ENCODE assay signal across 9 mouse cellular contexts in the genomic region with DNA sequence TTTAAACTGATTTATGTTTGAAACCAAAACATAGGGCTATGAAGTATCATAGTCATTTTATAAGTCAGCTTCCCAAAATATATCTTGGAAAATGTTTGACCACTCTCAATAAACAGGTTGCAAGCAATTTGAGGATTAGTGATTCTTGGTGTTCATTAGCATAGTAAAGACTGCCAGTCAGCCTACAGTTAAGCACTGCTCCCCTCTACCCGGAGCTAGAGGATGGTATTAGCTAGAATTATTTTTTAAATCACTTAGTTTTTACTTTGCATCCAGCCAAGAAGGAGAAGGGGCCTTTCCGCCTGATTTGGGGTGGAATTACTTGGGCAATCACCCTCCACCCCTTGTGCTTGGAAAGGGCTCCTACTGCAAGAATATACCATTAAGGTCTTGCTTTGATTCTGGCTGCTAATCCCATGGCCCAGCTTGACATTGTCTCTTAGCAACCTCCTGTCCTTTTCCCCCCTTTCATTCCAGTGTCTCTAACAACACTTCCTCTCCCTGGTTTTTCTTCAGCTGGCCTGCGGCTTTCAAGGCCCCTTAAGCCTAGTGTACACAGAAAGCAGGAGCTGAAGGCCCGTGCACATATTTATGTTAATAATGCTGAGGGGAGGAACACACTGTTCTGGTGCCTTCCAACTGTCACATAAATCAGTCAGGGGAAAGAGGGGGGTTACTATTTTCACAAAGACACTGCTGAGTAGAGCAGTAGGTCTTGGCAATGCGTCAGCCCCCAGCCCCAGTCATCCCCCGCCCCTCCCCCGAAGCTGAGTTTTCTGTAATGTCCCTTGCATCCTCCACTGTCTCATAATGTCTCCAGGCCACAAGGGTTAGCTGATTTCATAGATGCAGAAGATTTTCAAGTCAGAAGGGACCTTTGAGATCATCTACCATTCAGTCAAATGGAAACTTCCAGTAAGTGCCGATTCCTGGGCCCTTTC.
A peak's percentile ranks its signal among the peaks of the same experiment; 100 is the strongest.
DNase-seq lines count a peak whose midpoint lies in the region; ATAC-seq and TF ChIP-seq lines count a peak whose summit lies in the region.
"Had no signal": no experiment of that assay in that cellular context is flagged by ENCODE, and none has a peak within 500 bp of the region (broad histone marks: within the 10 kb centered on the region; RNA-seq: fewer than 3 reads in every experiment).

No protein-coding gene starts in this region.

- H3K36me3 ChIP-seq in hindbrain, embryonic 13.5 days: no peaks in the 10 kb centered on the region
- no peaks in the 10 kb centered on the region for H3K36me3 ChIP-seq in lung, postnatal 0 days (ENCODE audit: insufficient read depth, low read length)
- H3K36me3 ChIP-seq in stomach, embryonic 15.5 days: no peaks in the 10 kb centered on the region
- H3K36me3 ChIP-seq: G1E had no signal

- ATAC-seq in hindbrain, embryonic 13.5 days (ENCODE audit: low FRiP score): peak; percentile 89
- peak; percentile 94 for ATAC-seq in lung, postnatal 0 days
- peak; percentile 87 for ATAC-seq in stomach, embryonic 15.5 days (ENCODE audit: insufficient read depth, low FRiP score, low read depth)

- H3K4me1 ChIP-seq in lung, adult 2 months (ENCODE audit: control insufficient read depth, insufficient read depth, low read length): peaks cover 3% of the 10 kb centered on the region; the same call in 1 of the 2 replicates
- H3K4me1 ChIP-seq in hindbrain, embryonic 13.5 days (replicated peaks): peaks cover 14% of the 10 kb centered on the region
- H3K4me1 ChIP-seq in lung, postnatal 0 days (ENCODE audit: insufficient read depth, low read depth, low read length): peaks cover 12% of the 10 kb centered on the region; the same call in 1 of the 2 replicates
- H3K4me1 ChIP-seq in stomach, embryonic 15.5 days: peaks cover 11% of the 10 kb centered on the region; the same call in 1 of the 2 replicates

- no peak for TF ChIP-seq CTCF in lung, adult 2 months (IDR thresholded peaks at IDR 0.05; ENCODE audit: insufficient read depth, low read length)
- no peak for TF ChIP-seq CTCF in lung, postnatal 0 days (IDR thresholded peaks at IDR 0.05)

- no peaks in the 10 kb centered on the region for H3K9me3 ChIP-seq in hindbrain, embryonic 13.5 days
- H3K9me3 ChIP-seq in lung, postnatal 0 days (ENCODE audit: low read length): no peaks in the 10 kb centered on the region
- H3K9me3 ChIP-seq in stomach, embryonic 15.5 days: no peaks in the 10 kb centered on the region

- H3K27me3 ChIP-seq in hindbrain, embryonic 13.5 days: no peaks in the 10 kb centered on the region
- H3K27me3 ChIP-seq in lung, postnatal 0 days (replicated peaks; ENCODE audit: insufficient read depth, low read length): no peaks in the 10 kb centered on the region
- H3K27me3 ChIP-seq in stomach, embryonic 15.5 days (replicated peaks): no peaks in the 10 kb centered on the region

- DNase-seq in lung, adult 18-20 months: peak; percentile 41 to 58
- no peak for DNase-seq in lung, adult 2 months
- peak; percentile 91 for DNase-seq in lung, postnatal 0 days (ENCODE audit: low spot score)
- no peak for DNase-seq in left cerebral cortex, adult 11 months (ENCODE audit: low spot score)
- no peak for DNase-seq in spleen, postnatal 4 days (ENCODE audit: low spot score in 2 of 2)
- no peak for DNase-seq in layer of hippocampus, adult 9-11 months

- TF ChIP-seq EP300 in lung, postnatal 0 days (IDR thresholded peaks at IDR 0.05): peak; percentile 91

- H3K27ac ChIP-seq in hindbrain, embryonic 13.5 days: peak overlapping the region; percentile 31
- H3K27ac ChIP-seq in lung, postnatal 0 days (ENCODE audit: low read length): peak overlapping the region; percentile 38
- peak overlapping the region; percentile 77 for H3K27ac ChIP-seq in stomach, embryonic 15.5 days

- TF ChIP-seq POLR2A in lung, adult 2 months (IDR thresholded peaks at IDR 0.05; ENCODE audit: borderline replicate concordance, extremely low read depth, low read depth, low read length): no peak

- 34% methylated on average over 8 of the region's 8 CpGs for WGBS in lung, adult 2 months
- 18% methylated on average over 8 of the region's 8 CpGs for WGBS in hindbrain, embryonic 13.5 days
- WGBS in lung, postnatal 0 days: 18% methylated on average over 8 of the region's 8 CpGs
- 17% methylated on average over 8 of the region's 8 CpGs for WGBS in stomach, embryonic 15.5 days

- no peak overlapping the region for H3K4me2 ChIP-seq in hindbrain, embryonic 13.5 days
- H3K4me2 ChIP-seq in lung, postnatal 0 days (replicated peaks; ENCODE audit: low read depth, low read length): peak overlapping the region; percentile 2; the same call in 1 of the 2 replicates
- no peak overlapping the region for H3K4me2 ChIP-seq in stomach, embryonic 15.5 days

- no peak overlapping the region for H3K4me3 ChIP-seq in lung, adult 2 months (replicated peaks; ENCODE audit: extremely low read depth, low read depth, low read length)
- H3K4me3 ChIP-seq in hindbrain, embryonic 13.5 days: no peak overlapping the region
- H3K4me3 ChIP-seq in lung, postnatal 0 days (ENCODE audit: low read depth, low read length): no peak overlapping the region
- H3K4me3 ChIP-seq in stomach, embryonic 15.5 days (replicated peaks): no peak overlapping the region

- H3K9ac ChIP-seq in hindbrain, embryonic 13.5 days: no peak overlapping the region
- no peak overlapping the region for H3K9ac ChIP-seq in lung, postnatal 0 days (replicated peaks; ENCODE audit: low read depth)
- H3K9ac ChIP-seq in stomach, embryonic 15.5 days: no peak overlapping the region

Comparison
In these comparisons a context has a peak if more than half of its experiments do, and no peak if none do; other contexts are left out.
1. DNase-seq: peak in lung, adult 18-20 months (2 of 2) and lung, postnatal 0 days (single experiment); none in lung, adult 2 months (single experiment), left cerebral cortex, adult 11 months (single experiment), spleen, postnatal 4 days (0 of 2) and layer of hippocampus, adult 9-11 months (single experiment).
2. Peak in every context shown above with its lines, with median percentiles within 50 percentile points of each other: ATAC-seq and H3K27ac ChIP-seq.